Mouse (Mus musculus) thymus, adult 2 months (tissue): ENCODE data around the gene Tgif2.

Experiments used
- CTCF ChIP-seq: fragments of 200-500 bp; IDR thresholded peaks from 2 replicates; pipeline ENCODE4 v1.5.1; 2012; ENCODE audit warnings: mild to moderate bottlenecking, control low read depth, low read length, moderate library complexity, borderline replicate concordance; ENCODE audit not compliant: control insufficient read depth, poor library complexity, insufficient read depth; ENCODE audit errors: extremely low read depth
- POLR2A ChIP-seq: fragments of 200-500 bp; IDR thresholded peaks from 2 replicates; pipeline ENCODE4 v1.6.1; 2012; ENCODE audit warnings: mild to moderate bottlenecking, low read length, control low read depth, moderate library complexity; ENCODE audit not compliant: control insufficient read depth, poor library complexity, insufficient read depth; ENCODE audit errors: extremely low read depth

DNA sequence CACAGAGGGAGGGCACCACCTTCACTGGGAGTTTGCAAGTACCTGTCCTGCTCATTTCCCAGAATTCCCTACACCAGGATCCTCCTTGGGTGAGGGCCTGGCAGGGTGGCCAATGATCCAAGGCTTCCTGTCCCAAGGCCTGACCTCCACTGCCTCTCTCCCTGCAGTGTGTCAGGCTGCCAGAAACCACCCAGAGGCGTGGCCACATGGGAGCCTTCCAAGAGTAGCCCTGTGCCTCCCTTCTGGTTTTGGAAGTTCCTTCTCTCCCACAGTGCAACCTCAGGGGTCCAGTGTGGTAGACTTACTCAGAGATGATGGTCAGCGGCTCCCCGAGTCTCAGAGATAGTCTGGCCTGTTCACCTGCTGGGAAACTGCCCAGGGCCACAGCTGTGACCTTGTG lies 39.7 kb downstream of the Tgif2 start:
- TF ChIP-seq CTCF (no peak), POLR2A (no peak)
